Mouse (Mus musculus) midbrain, postnatal 0 days (tissue): Measurements from ENCODE around the gene Fras1. TPM values are rescaled to one million over a fixed set of nuclear protein-coding genes. Genes with fewer than 3 reads are reported as not detected.

ENCODE experiments used
- ATAC-seq: fragments of 200-750 bp; cut with Nextera tagmentation; 2 replicates; pipeline ENCODE4 v1.8.0; 2017; ENCODE audit warnings: moderate number of reproducible peaks, mild to moderate bottlenecking, moderate TSS enrichment, moderate library complexity; ENCODE audit not compliant: low FRiP score
- DNase-seq: peaks from one replicate; pipeline ENCODE4 v3.0.0-alpha.2; 2015; ENCODE audit warnings: low spot score
- H3K27ac ChIP-seq: fragments of 300-500 bp; sonication (generic); 2 replicates; pipeline ENCODE4 v1.5.1; 2014; ENCODE audit warnings: low read depth, mild to moderate bottlenecking, low read length, mixed read lengths
- H3K27me3 ChIP-seq: fragments of 300-500 bp; sonication (generic); 2 replicates; pipeline ENCODE4 v1.6.1; 2014; ENCODE audit warnings: low read length, control low read depth, mixed read lengths; ENCODE audit not compliant: insufficient read depth
- H3K36me3 ChIP-seq: fragments of 300-500 bp; sonication (generic); 2 replicates; pipeline ENCODE4 v1.6.1; 2014; ENCODE audit warnings: low read length, control low read depth, mixed read lengths; ENCODE audit not compliant: insufficient read depth
- H3K4me1 ChIP-seq: fragments of 300-500 bp; sonication (generic); 2 replicates; pipeline ENCODE4 v1.6.1; 2014; ENCODE audit warnings: mild to moderate bottlenecking, control low read depth, antibody characterized with exemption, low read length, mixed read lengths; ENCODE audit not compliant: insufficient read depth
- H3K4me2 ChIP-seq: fragments of 300-500 bp; sonication (generic); 2 replicates; pipeline ENCODE4 v1.6.1; 2014; ENCODE audit warnings: low read depth, mild to moderate bottlenecking, low read length, mixed read lengths; ENCODE audit not compliant: poor library complexity, severe bottlenecking
- H3K4me3 ChIP-seq: fragments of 300-500 bp; sonication (generic); 2 replicates; pipeline ENCODE4 v1.5.1; 2014; ENCODE audit warnings: low read depth, mild to moderate bottlenecking, low read length, moderate library complexity
- H3K9ac ChIP-seq: fragments of 300-500 bp; sonication (generic); replicated peaks from 2 replicates; pipeline ENCODE4 v1.6.1; 2014; ENCODE audit warnings: mild to moderate bottlenecking, low read length, moderate library complexity, mixed read lengths; ENCODE audit not compliant: poor library complexity, severe bottlenecking
- H3K9me3 ChIP-seq: fragments of 300-500 bp; sonication (generic); 2 replicates; pipeline ENCODE4 v1.6.1; 2016; ENCODE audit warnings: low read length, control low read depth
- CTCF ChIP-seq: IDR thresholded peaks from 2 replicates; pipeline ENCODE4 v1.5.1; 2016; ENCODE audit warnings: antibody characterized with exemption, mild to moderate bottlenecking
- WGBS: fragments of 180-500 bp; shearing (Covaris S2); extraction: QIAGEN DNeasy Blood & Tissue Kit; methylation state at CpG from one replicate; pipeline ENCODE4 v1.1.7; 2014; 5-methylcytosine and 5-hydroxymethylcytosine counted together
- polyA plus RNA-seq: library from polyadenylated mRNA; unstranded; fragments of >200 nt; fragmentation: Nextera tagmentation; extraction: Ambion mirVana; gene quantifications from 2 replicates; pipeline ENCODE4 v1.2.1, GENCODE M21; 2015
- total RNA-seq: library from RNA; depleted of rRNA; stranded (reverse); fragments of >200 nt; gene quantifications from 2 replicates; pipeline ENCODE4 v1.2.3, GENCODE M21; 2014

Fras1 gene
- total and polyA plus RNA-seq, 2 experiments from 2014 or later = 2.3 to 7.3 TPM

DNA sequence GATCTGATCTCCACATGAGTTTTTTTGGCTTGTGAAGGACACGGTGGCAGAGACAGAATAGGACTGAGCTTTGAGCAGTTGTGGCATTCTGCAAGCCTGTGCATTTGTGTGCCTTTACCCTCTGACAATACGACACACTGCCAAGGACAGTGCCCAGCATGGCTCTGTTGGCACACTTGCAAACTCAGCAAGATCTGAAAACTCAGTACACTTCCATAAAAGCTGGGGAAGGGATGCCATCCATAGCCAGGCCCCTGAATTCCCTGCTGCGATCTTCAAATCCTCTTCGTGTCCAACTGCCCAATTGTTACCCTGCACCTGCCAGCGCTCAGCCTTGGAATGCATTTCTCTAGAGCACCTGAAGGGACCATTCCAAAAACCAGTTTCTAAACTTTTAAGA is 411.3 kb downstream of the Fras1 start:
- H3K9ac ChIP-seq = no peak overlapping the region
- H3K4me1 ChIP-seq = no peaks in the 10 kb centered on the region
- no peaks in the 10 kb centered on the region for H3K9me3 ChIP-seq
- H3K4me3 ChIP-seq = no peak overlapping the region
- ATAC-seq (no peak), DNase-seq (no peak)
- H3K36me3 ChIP-seq = no peaks in the 10 kb centered on the region
- no peak overlapping the region for H3K27ac ChIP-seq
- H3K27me3 ChIP-seq = no peaks in the 10 kb centered on the region
- no peak for TF ChIP-seq CTCF
- 73% methylated on average over 5 of the region's 5 CpGs for WGBS
- no peak overlapping the region for H3K4me2 ChIP-seq

DNA sequence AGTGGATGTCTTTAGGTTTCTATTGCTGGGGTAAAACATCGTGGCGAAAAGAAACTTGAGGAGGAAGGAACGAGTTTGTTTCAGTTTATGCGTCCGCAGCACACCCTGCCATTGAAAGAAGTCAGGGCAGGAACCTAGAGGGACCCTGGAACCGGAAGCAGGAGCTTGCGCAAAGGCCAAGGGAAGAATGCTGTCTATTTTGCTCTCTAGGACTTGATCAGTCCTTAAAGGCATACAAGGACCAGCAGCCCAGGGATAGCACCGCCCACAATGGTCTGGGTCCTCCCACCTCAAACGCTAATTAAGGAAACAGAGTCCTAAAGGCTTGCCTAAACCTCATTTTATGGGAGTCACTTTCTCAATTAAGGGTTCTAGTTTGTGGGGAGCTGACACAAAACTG is 418.7 kb downstream of the Fras1 start:
- no peak for TF ChIP-seq CTCF
- H3K4me1 ChIP-seq = no peaks in the 10 kb centered on the region
- 76% methylated on average over 9 of the region's 9 CpGs for WGBS
- H3K9ac ChIP-seq = no peak overlapping the region
- H3K9me3 ChIP-seq = no peaks in the 10 kb centered on the region
- no peak overlapping the region for H3K27ac ChIP-seq
- DNase-seq = no peak
- no peak overlapping the region for H3K4me2 ChIP-seq
- ATAC-seq = no peak
- H3K27me3 ChIP-seq = 0 out of 2 replicates have a peak, but pooled peaks cover 4% of the 10 kb centered on the region
- H3K4me3 ChIP-seq = no peak overlapping the region
- H3K36me3 ChIP-seq = no peaks in the 10 kb centered on the region

DNA sequence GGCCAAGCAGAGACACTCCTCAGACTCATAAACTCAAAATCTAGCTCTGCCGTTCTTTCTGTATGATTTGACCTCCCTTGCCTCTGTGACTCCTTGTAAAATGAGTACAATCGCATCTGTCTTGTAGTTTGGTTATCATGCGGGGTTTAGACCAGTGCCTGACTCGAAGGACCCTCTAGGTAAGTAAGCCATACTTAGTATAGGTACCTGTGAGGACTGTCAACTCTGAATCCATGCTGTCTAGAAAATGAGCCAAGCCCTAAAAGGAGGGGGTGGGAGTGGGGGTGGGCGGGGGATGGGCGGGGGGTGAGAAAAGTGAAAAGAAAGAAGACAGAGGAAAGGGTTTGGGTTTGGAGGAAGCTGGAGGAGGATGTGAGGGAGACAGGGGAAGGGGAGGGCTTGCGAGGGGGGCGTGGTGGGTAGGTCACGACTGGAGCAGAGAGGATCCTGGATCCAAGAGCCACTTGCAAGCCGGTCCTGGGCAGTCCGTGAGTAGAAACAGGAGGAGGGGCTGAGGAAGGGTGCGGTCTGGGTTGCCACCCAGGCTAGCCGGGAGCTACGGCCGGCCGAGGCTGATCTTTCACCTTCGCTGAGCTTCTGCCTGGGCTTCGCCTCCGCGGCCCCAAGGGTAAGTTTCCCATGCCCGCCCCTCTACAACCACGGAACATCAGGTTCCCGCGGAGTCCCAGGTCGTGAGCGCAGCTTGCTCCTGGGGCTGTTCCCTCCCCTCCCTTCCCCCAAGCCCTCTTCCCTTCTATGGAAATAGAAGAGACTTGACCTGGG is 419.4 kb downstream of the Fras1 start, which contains the start of gene Anxa3:
TSS of gene Anxa3 (plus strand) at position 404 of the 783 bp plus-strand sequence.
- H3K4me3 ChIP-seq = peak within 1 kb of the TSS; percentile 38
- H3K36me3 ChIP-seq = no peaks in the 10 kb centered on the region
- H3K27me3 ChIP-seq = 0 out of 2 replicates have a peak, but pooled peaks cover 4% of the 10 kb centered on the region
- H3K27ac ChIP-seq = no peak within 1 kb of the TSS
- TF ChIP-seq CTCF = no peak
- no peaks in the 10 kb centered on the region for H3K9me3 ChIP-seq
- ATAC-seq = peak; percentile 69; the same call in 1 of the 2 replicates
- peak within 1 kb of the TSS; percentile 46; the same call in 1 of the 2 replicates for H3K9ac ChIP-seq
- H3K4me2 ChIP-seq = peak within 1 kb of the TSS; percentile 71
- DNase-seq = no peak
- H3K4me1 ChIP-seq = no peaks in the 10 kb centered on the region
- WGBS = 11% methylated on average over 26 of the region's 26 CpGs

DNA sequence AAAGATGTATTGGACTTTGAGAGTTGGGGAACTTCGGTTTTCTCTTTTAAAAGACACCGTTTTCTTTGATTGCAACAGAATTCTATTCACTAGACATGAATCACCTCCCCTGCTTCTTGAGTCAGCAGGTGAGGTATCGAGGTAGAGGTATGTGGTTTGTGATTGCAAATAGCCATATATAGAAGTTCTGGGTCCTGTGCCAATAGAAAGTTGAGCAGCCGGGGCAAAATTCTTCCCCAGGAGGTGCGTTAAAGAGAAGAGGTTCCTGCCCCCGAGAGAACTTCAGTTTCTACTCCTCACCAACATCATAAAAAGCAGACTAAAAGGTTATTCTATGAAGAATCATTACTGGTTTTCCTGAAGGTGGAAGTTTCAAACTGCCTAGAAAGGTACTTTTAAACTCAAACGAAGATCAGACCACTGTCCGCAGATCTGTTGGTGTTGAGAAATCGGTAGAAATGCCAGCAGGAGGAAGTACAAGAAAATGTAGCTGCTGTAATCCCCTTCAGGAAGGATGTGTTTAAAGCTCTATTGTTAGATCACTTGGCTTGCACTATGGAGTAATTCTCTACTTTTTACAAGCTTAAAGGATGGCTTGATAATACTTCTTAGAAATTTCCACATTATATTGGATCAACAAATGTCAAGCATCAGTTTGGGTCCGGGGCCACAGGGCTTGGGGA is 420.3 kb downstream of the Fras1 start:
- ATAC-seq (no peak), DNase-seq (no peak)
- Histone ChIP-seq H3K4me3 (peak overlapping the region; percentile 38; the same call in 1 of the 2 replicates), H3K9ac (no peak overlapping the region), H3K4me1 (no peaks in the 10 kb centered on the region), H3K27me3 (0 out of 2 replicates have a peak, but pooled peaks cover 4% of the 10 kb centered on the region), H3K4me2 (peak overlapping the region; percentile 71; the same call in 1 of the 2 replicates), H3K36me3 (no peaks in the 10 kb centered on the region), H3K27ac (no peak overlapping the region), H3K9me3 (no peaks in the 10 kb centered on the region)
- no peak for TF ChIP-seq CTCF
- WGBS = 49% methylated on average over 10 of the region's 10 CpGs

DNA sequence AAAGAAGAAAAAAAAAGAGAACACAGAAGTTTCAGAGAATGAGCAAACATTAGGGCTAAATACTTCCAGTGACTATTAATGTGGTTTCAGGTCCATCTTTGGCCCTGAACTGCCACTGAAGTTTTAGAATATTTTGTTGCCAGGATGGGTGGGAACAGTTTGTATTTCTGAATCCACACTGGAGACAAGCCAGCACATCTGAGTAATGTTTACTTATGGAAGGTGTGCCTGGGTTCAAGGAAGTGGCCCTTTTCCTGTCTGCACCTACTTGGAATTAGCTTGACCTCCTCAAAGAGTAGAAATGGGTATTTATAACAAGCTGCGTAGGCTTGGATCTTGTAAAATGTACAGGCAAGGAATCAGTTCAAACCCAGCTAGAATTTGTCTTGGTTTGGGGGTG is 422.0 kb downstream of the Fras1 start:
- Histone ChIP-seq H3K27ac (no peak overlapping the region), H3K9me3 (no peaks in the 10 kb centered on the region), H3K9ac (no peak overlapping the region), H3K27me3 (0 out of 2 replicates have a peak, but pooled peaks cover 4% of the 10 kb centered on the region), H3K4me3 (no peak overlapping the region), H3K36me3 (no peaks in the 10 kb centered on the region), H3K4me1 (no peaks in the 10 kb centered on the region), H3K4me2 (no peak overlapping the region)
- TF ChIP-seq CTCF = no peak
- 91% methylated on average over 1 of the region's 1 CpGs for WGBS
- ATAC-seq (no peak), DNase-seq (no peak)

DNA sequence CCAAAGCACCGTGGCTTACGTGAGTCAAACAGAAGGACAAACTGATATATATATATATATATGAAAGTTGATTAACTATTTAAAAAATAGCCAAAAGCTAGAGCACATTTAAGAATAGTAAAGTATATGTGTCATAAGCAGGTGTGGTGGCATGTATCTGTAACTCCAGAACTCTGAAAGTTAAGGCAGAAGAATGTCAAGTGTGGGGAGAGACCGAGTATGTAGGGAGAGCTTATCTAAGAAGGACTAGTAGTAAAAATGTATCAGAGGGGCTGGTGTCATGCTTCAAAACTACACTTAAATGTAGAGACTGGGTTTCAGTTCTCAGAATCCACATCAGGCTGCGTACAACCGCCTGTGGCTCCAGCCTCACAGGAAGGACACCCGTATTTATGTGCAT is 423.7 kb downstream of the Fras1 start:
- TF ChIP-seq CTCF = no peak
- ATAC-seq = no peak

More for the DNA sequence above, 423.7 kb downstream of the Fras1 start:
- no peaks in the 10 kb centered on the region for H3K4me1 ChIP-seq
- no peaks in the 10 kb centered on the region for H3K9me3 ChIP-seq
- H3K36me3 ChIP-seq = no peaks in the 10 kb centered on the region
- 0 out of 2 replicates have a peak, but pooled peaks cover 4% of the 10 kb centered on the region for H3K27me3 ChIP-seq
- H3K4me2 ChIP-seq = no peak overlapping the region
- H3K9ac ChIP-seq = no peak overlapping the region
- DNase-seq = no peak
- no peak overlapping the region for H3K4me3 ChIP-seq
- H3K27ac ChIP-seq = no peak overlapping the region
- 92% methylated on average over 6 of the region's 6 CpGs for WGBS
